Mouse (Mus musculus): Measurements from ENCODE around the gene Jag2.

The Jag2 gene

DNA sequence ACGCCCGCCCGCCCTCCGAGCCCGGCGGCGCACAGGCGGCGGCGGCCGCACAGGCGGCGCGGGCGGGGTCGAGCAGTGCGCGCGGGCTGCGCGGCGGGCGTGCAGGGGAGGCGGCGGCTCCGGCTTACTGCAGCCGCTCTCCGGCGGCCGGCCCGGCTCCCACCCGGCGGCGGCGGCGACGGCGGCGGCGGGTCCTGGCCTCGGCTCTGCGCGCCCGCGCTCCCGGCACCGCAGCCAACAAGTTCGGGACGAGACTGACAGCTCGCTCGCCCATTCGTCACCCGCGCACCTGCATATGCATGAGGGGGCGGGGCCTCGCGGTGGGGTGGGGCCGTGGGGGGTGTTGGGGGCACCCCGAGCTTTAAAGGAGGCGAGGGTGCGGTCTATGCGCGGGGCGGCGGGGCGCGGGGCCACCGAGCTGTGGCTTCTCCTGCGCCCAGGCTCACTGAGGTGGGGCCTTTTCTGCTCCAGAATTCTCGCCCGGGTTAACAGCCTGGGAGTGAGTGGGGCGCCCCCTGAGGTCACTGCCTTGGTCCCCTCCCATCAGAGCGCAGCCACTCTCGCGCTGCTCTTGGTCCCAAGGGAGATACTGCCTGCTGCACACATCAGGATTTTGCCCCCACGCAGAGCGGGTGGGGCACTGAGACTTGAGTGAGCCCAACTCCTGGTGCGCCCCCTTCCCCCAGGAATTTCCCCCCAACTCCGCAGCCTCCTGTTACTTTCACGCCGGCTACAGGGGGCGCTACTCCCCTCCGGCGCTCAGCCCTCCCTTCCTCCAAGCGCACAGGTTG is at the start of gene Jag2:
TSS of gene Jag2 (minus strand) at position 215 of the 791 bp plus-strand sequence.
- DNase-seq (ENCODE audit: low spot score in 2 of 2), result peak; percentile 42 to 54

DNA sequence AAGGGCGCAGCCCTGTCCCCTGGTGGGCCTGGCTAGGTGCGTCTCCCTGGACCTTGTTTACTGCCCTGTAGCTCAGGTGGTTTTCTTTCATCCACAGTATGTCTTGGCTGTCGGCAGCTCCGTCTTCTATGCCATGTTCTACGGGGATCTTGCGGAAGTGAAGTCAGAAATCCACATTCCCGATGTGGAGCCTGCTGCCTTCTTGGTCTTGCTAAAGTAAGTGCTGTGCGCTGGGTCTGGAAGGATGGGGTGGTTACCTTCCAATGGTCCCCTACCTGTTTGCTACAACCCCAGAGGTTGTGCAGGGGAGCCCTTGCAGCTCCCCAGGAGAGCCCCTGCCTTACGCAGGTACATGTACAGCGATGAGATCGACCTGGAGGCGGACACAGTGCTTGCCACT is 47.6 kb upstream of the Jag2 start:
- DNase-seq (ENCODE audit: low spot score in 2 of 2), result no peak

DNA sequence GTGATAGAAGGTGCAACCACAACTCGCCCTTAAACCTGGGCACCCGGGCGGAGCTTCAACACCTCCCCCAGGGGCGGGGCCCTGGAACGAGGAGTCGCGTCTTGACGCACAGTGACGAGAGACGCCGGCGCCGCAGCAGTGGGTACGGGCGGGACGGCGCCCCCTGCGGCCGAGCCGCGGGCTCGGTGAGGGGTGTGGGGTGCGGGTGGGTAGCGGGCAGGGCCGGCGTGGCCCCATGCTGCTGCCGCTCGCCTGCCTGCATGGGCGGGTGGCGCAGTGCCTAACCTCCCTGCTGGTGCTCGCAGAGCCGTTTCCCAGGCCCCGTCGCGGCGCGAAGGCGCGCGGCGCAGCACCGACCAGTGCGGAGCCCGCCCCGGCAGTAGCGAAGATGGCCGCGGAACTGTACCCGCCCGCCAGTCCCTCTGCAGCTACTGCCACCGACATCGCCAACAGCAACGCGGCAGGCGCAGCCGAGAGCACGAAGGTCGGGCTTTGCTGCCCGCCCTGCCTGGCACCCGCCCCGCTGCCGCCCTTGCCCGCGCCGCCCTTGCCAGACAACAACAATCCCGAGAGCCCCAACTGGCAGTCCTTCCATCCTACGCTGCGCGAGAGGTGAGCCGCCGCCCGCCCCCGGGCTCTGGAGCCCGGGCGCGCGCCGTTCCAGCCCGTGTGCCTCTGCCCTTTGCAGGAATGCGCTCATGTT is 46.9 kb upstream of the Jag2 start, which contains the start of gene Btbd6:
TSS of gene Btbd6 (plus strand) at position 112 of the 703 bp plus-strand sequence.
- peak; percentile 79 to 87 for DNase-seq (ENCODE audit: low spot score in 2 of 2)

- DNase-seq (ENCODE audit: low spot score in 2 of 2), result no peak
Measured at GRCm38 (mm10) chr12:112974736-112975135, 45.2 kb upstream of the Jag2 start.

DNA sequence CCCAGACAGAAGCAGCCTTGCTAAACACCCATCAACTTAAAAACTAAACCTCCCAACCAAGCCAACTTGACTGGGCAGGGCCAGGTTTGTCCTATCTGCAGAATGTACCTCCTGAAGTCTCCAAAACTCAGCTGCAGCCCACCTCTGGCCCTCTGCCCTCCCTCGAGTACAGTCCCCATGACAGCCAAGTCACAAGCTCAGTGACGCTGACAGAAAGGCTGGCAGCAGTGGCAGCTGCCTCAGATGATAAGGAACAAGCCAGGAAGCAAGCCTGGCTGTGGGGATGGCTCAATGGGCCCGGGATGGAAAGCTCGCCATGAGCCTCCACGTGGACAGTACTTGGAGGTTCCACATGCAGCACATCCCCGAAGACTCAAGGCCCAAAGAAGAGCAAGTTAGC is 40.0 kb upstream of the Jag2 start:
- DNase-seq (ENCODE audit: low spot score in 2 of 2), result no peak

DNA sequence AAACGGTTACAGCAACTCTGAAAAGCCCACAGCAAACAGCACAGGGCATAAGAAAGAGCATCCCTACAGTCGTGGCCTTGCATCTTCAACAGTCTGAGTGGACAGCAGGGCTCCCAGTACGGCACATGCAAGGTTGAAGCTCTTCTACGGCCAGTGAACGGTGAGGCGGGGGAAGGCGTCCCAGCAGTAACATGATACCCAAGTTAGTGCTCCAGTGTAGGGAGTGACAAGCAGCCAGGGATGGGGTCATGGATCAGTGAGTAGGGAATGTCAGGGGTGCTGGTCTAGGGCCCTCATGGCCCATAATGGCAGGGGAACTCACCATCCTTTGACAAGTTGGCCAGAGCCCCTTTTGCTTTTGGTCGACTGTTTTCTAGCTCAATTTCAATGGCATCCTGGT is 39.4 kb upstream of the Jag2 start:
- DNase-seq (ENCODE audit: low spot score in 2 of 2), result no peak

GRCm38 (mm10) chr12:112965783-112966182 is 36.2 kb upstream of the Jag2 start:
- no peak for DNase-seq (ENCODE audit: low spot score in 2 of 2)

GRCm38 (mm10) chr12:112961872-112962271 is 32.3 kb upstream of the Jag2 start:
- no peak for DNase-seq (ENCODE audit: low spot score in 2 of 2)

DNA sequence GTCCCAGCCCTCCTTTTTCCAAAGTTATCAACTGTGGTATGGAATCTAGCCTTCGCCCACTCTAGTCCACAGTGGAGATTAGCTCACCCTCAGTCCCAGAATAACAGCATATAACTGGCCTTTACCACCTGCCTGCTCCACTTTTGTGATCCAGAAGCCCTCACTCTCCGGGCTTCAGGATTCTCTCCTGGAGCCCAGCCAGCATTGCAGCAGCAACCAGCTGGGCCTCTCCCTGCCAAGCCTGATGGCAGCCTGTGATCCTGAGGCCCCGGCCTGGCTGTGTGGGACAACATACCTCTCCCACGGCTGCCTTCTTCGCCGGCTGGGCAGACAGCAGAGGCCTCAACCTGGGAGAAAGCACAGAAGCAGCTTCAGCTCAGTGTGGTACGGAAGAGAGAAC is 31.9 kb upstream of the Jag2 start:
- peak in 1 of 2 experiments; percentile 38 for DNase-seq (ENCODE audit: low spot score in 2 of 2)

DNA sequence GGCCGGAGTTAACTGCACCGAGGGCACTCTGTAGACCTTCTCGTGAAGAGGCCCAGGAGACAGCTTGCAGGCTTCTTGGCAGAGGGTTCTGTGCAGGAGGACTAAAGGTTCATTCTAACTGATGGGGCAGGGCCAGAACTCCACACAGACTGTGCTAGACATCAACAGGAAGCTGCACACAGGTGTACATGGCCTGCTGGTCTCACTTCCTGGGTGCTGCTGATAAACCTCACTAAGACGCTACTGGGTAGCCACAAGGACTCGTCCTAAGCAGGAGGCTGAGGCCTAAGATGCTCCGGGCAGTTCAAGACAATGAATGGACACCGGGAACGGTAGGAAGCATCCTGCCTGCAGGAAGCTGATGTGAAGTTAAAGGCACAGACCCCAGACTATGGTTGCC is 29.8 kb upstream of the Jag2 start:
- no peak for DNase-seq (ENCODE audit: low spot score in 2 of 2)

- peak in 1 of 2 experiments; percentile 28 for DNase-seq (ENCODE audit: low spot score in 2 of 2)
Measured at GRCm38 (mm10) chr12:112958303-112958702, 28.7 kb upstream of the Jag2 start.

DNA sequence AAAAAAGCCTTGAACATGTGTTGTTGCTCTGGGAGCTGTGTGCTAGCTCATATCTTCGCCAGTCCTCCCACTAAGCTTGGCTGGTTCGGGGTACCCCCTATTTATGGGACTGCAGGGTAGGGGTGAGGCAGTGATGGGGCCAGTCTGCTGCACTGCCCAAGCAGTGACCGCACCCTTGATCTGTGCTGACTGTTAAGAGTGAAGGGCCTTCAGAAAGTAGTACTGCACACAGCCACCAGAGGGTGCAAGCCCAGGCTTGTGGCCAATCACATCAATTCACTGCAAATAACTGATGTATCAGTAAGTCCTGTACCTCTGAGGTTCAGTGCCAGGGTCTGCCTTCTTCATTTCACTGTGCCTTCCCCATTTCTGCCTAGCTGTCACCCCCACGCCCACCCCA is 26.2 kb upstream of the Jag2 start:
- peak; percentile 58 to 86 for DNase-seq (ENCODE audit: low spot score in 2 of 2)

- DNase-seq (ENCODE audit: low spot score in 2 of 2), result no peak
Measured at GRCm38 (mm10) chr12:112952926-112953565, 23.5 kb upstream of the Jag2 start.

GRCm38 (mm10) chr12:112952433-112952832 is 22.9 kb upstream of the Jag2 start:
- no peak for DNase-seq (ENCODE audit: low spot score in 2 of 2)

GRCm38 (mm10) chr12:112951150-112951842 is 21.7 kb upstream of the Jag2 start:
- no peak for DNase-seq (ENCODE audit: low spot score in 2 of 2)

GRCm38 (mm10) chr12:112950761-112951129 is 21.2 kb upstream of the Jag2 start:
- no peak for DNase-seq (ENCODE audit: low spot score in 2 of 2)

DNA sequence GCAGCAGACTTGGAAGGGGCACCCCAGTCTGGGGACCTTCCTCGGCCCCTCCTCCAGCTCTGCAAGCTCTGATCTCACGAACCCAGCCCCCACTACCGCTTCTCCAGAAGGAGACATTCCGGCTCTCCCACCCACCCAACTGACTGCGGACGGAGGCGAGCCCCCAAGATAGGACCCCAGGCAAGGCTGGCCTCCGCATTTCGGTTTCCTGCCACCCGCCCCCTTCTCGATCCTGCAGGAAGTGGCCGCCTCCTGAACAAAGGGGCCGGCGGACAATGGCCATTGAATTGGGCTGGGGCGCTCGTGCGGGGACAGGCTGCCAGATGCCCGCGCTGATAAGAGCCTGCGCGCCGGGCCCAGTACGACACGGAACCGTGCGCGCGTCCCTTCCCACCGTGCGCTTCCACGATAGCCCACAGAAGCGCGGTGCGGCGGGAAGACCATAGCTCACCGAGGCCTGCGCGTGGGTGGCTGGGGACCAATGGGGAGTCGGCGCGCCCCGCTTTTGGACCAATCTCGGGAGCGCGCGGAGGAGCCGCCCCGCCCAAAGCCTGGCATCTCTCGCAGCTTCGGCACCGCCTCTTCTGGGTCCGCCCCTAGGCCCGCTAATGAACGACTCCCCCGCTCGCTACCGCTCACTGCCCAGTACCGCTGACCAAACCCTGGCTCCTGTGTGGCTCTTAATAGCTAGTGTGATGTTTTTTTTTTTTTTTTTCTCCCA is 20.6 kb upstream of the Jag2 start:
- DNase-seq (ENCODE audit: low spot score in 2 of 2), result peak; percentile 82 to 92

DNA sequence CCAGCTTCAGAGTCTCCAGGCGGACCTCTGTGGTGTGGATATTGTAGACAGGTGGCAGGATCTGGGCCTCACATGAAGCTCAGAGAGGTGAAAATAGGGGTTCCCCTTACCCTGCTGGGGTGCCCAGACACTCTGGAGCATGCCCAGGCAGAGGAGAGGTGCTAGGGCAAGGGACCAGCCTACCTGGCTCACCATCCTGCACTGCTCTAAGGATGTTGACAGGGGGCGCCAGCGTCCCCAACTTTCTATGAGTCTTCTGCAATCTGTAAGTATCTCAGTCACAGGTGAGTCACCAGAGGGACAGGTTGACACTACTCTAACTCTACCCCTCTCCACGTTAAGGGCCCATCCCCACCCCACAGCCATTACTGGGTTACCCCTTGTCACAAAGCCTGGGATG is 17.7 kb upstream of the Jag2 start:
- no peak for DNase-seq (ENCODE audit: low spot score in 2 of 2)

DNA sequence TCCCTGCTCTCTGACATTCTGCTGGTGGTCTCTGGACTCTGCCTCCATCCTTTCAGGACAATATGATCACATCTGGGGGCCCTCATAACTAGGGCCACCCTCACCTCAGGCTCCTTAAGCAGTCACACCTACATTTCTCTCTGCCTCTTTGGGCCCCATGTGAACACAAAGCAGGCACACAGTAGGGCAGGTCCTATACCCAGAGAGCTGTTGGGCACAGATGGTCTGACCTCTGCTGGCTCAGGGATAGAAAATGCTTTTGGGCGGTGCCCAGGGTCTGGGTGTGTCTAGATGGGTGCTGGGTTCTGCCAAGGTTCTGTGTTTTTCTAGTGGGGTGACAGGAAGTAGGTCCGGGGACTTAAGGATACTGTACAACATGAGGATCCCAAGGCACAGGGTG is 14.1 kb upstream of the Jag2 start:
- no peak for DNase-seq (ENCODE audit: low spot score in 2 of 2)

GRCm38 (mm10) chr12:112941776-112942713 is 12.5 kb upstream of the Jag2 start, which contains the start of gene Nudt14:
Nudt14 (minus strand) TSS chr12:112942124.
- peak in 1 of 2 experiments; percentile 61 for DNase-seq (ENCODE audit: low spot score in 2 of 2)
